In the genomic region with DNA sequence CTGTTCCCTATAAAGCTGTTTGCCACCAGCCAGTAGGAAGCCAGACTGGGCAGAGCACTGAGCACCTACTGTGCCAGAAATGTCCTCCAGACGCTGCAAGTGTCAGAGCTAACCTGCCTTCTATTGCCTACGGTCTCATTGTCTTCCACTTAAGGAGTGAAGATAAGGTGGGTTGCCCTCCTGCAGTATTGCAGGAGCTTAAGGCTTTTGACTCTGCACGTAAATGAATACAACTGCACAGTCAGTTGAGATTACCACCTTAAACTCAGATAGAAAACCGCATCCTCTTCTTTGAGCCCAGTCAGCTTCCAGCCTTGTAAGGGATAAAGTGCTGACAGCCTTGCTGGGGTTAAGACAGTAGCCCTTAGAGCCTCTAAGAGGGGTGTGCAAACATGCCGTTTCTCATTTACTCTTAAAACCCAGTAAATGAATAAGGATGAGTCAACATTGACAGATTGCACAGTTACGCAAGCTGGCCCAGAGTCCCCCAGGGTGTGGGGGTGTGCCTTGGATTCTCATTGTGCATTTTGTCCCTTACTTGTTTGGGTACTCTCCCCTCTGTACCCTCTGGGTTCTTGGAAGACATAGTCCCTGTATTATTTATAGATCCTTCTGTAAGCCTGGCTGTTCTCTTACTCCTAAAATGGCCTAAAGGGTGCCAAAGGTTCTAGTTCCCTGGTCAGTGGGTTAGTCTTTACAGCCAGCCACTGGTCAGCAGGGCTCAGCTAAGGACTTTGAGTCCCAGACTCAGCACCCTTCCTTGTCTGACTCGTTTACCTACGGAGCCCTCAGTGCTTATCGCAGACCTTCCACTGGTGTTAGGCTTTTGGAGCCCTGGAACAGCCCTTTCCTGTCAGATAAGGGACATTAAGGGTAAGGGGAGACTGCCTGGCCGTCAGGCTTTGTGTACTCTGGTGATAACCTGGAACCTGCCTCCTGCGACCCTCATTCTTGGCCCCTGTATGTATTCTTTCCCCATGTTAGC, we compare ENCODE assay signal across 11 mouse cellular contexts. TPM values are rescaled to one million over a fixed set of nuclear protein-coding genes. Genes with fewer than 3 reads are reported as not detected.
A peak's percentile ranks its signal among the peaks of the same experiment; 100 is the strongest.
DNase-seq lines count a peak whose midpoint lies in the region; ATAC-seq and TF ChIP-seq lines count a peak whose summit lies in the region.
"Had no signal": no experiment of that assay in that cellular context is flagged by ENCODE, and none has a peak within 500 bp of the region (broad histone marks: within the 10 kb centered on the region; RNA-seq: fewer than 3 reads in every experiment).

No protein-coding gene starts in this region.

- no peak overlapping the region for H3K27ac ChIP-seq in lung, postnatal 0 days (ENCODE audit: low read length)
- H3K27ac ChIP-seq in heart, embryonic 11.5 days (ENCODE audit: low read depth, low read length) = peak overlapping the region; percentile 24; the same call in 1 of the 2 replicates
- peak overlapping the region; percentile 24; the same call in 1 of the 2 replicates for H3K27ac ChIP-seq in stomach, embryonic 15.5 days

- H3K27me3 ChIP-seq in lung, postnatal 0 days (replicated peaks; ENCODE audit: insufficient read depth, low read length) = no peaks in the 10 kb centered on the region
- H3K27me3 ChIP-seq in heart, embryonic 11.5 days (ENCODE audit: control insufficient read depth, insufficient read depth, low read length) = no peaks in the 10 kb centered on the region
- no peaks in the 10 kb centered on the region for H3K27me3 ChIP-seq in stomach, embryonic 15.5 days (replicated peaks)

- H3K4me2 ChIP-seq in lung, postnatal 0 days (replicated peaks; ENCODE audit: low read depth, low read length) = no peak overlapping the region
- H3K4me2 ChIP-seq in heart, embryonic 11.5 days = no peak overlapping the region
- H3K4me2 ChIP-seq in stomach, embryonic 15.5 days = no peak overlapping the region

- H3K9ac ChIP-seq in lung, postnatal 0 days (replicated peaks; ENCODE audit: low read depth) = no peak overlapping the region
- H3K9ac ChIP-seq in heart, embryonic 11.5 days (ENCODE audit: low read depth, low read length) = no peak overlapping the region
- no peak overlapping the region for H3K9ac ChIP-seq in stomach, embryonic 15.5 days

- 47% methylated on average over 11 of the region's 11 CpGs for WGBS in lung, postnatal 0 days
- WGBS in lung, adult 2 months = 55% methylated on average over 11 of the region's 11 CpGs
- 19% methylated on average over 11 of the region's 11 CpGs for WGBS in heart, embryonic 11.5 days (ENCODE audit: insufficient replicate concordance)
- whole genome bisulfite sequencing in stomach, embryonic 15.5 days = 47% methylated on average over 11 of the region's 11 CpGs

- no peak for DNase-seq in frontal cortex, postnatal 10 days (ENCODE audit: low spot score in 2 of 2)
- peak; percentile 70 for DNase-seq in lung, postnatal 0 days (ENCODE audit: low spot score)
- no peak for DNase-seq in lung, adult 2 months
- DNase-seq in left cerebral cortex, adult 11 months (ENCODE audit: low spot score) = no peak
- DNase-seq in MN1 (ENCODE audit: low spot score) = no peak
- DNase-seq: gastrocnemius, postnatal 14 days had no signal

- no peaks in the 10 kb centered on the region for H3K9me3 ChIP-seq in lung, postnatal 0 days (ENCODE audit: low read length)
- H3K9me3 ChIP-seq in heart, embryonic 11.5 days (replicated peaks; ENCODE audit: control insufficient read depth, low read length) = no peaks in the 10 kb centered on the region
- no peaks in the 10 kb centered on the region for H3K9me3 ChIP-seq in stomach, embryonic 15.5 days

- peak; percentile 70; the same call in 1 of the 2 replicates for ATAC-seq in frontal cortex, adult (ENCODE audit: low TSS enrichment)
- peak; percentile 82 for ATAC-seq in lung, postnatal 0 days
- no peak for ATAC-seq in heart, embryonic 11.5 days (replicated peaks; ENCODE audit: insufficient number of reproducible peaks, low FRiP score, low TSS enrichment)
- ATAC-seq in stomach, embryonic 15.5 days (ENCODE audit: insufficient read depth, low FRiP score, low read depth) = peak; percentile 16; the same call in 1 of the 2 replicates

- no peak for TF ChIP-seq CTCF in lung, postnatal 0 days (IDR thresholded peaks at IDR 0.05)
- no peak for TF ChIP-seq CTCF in lung, adult 2 months (IDR thresholded peaks at IDR 0.05; ENCODE audit: insufficient read depth, low read length)

- TF ChIP-seq EP300 in lung, postnatal 0 days (IDR thresholded peaks at IDR 0.05) = peak; percentile 89

- no peak overlapping the region for H3K4me3 ChIP-seq in lung, postnatal 0 days (ENCODE audit: low read depth, low read length)
- H3K4me3 ChIP-seq in lung, adult 2 months (replicated peaks; ENCODE audit: extremely low read depth, low read depth, low read length) = no peak overlapping the region
- H3K4me3 ChIP-seq in heart, embryonic 11.5 days (ENCODE audit: low read depth, low read length) = no peak overlapping the region
- no peak overlapping the region for H3K4me3 ChIP-seq in stomach, embryonic 15.5 days (replicated peaks)

- no peaks in the 10 kb centered on the region for H3K4me1 ChIP-seq in lung, postnatal 0 days (ENCODE audit: insufficient read depth, low read depth, low read length)
- no peaks in the 10 kb centered on the region; the same call in 1 of the 2 replicates for H3K4me1 ChIP-seq in lung, adult 2 months (ENCODE audit: control insufficient read depth, insufficient read depth, low read length)
- peaks cover 17% of the 10 kb centered on the region for H3K4me1 ChIP-seq in heart, embryonic 11.5 days (ENCODE audit: control insufficient read depth, insufficient read depth, low read length)
- H3K4me1 ChIP-seq in stomach, embryonic 15.5 days = no peaks in the 10 kb centered on the region; the same call in 1 of the 2 replicates

- H3K36me3 ChIP-seq in lung, postnatal 0 days (ENCODE audit: insufficient read depth, low read length) = peaks cover 26% of the 10 kb centered on the region
- peaks cover 6% of the 10 kb centered on the region; the same call in 1 of the 2 replicates for H3K36me3 ChIP-seq in heart, embryonic 11.5 days (ENCODE audit: control insufficient read depth, insufficient read depth, low read length)
- peaks cover 30% of the 10 kb centered on the region for H3K36me3 ChIP-seq in stomach, embryonic 15.5 days

- TF ChIP-seq POLR2A in lung, adult 2 months (IDR thresholded peaks at IDR 0.05; ENCODE audit: borderline replicate concordance, extremely low read depth, low read depth, low read length) = no peak

RNA-seq across cellular contexts. Expression of gene Apoa1, which starts 12.8 kb away (rescaled TPM):
- 2.2 and 3.7 TPM in 2 replicates for polyA plus RNA-seq in lung, postnatal 0 days (2015; fragmentation: Nextera tagmentation; extraction: Ambion mirVana)
- polyA plus RNA-seq in lung, adult 2 months (2012; rRNA removed) = 2.0 and 3.2 TPM in 2 replicates
- 5.7 and 29.6 TPM in 2 replicates for polyA plus RNA-seq in heart, embryonic 11.5 days (2014; fragmentation: Nextera tagmentation; extraction: Ambion mirVana)
- polyA plus RNA-seq in stomach, embryonic 15.5 days (2015; fragmentation: Nextera tagmentation; extraction: Ambion mirVana) = 515 and 597 TPM in 2 replicates

RNA-seq across cellular contexts. Expression of gene Apoc3, which starts 19.8 kb away (rescaled TPM):
- polyA plus RNA-seq in lung, postnatal 0 days (2015; fragmentation: Nextera tagmentation; extraction: Ambion mirVana) = not detected in 2 replicates
- 1.8 and 2.6 TPM in 2 replicates for polyA plus RNA-seq in lung, adult 2 months (2012; rRNA removed)
- not detected in 2 replicates for polyA plus RNA-seq in heart, embryonic 11.5 days (2014; fragmentation: Nextera tagmentation; extraction: Ambion mirVana)
- 46.5 and 53.1 TPM in 2 replicates for polyA plus RNA-seq in stomach, embryonic 15.5 days (2015; fragmentation: Nextera tagmentation; extraction: Ambion mirVana)
- polyA plus RNA-seq: limb, embryonic 11.5 days; neural tube, embryonic 14.5 days had no signal

RNA-seq across cellular contexts. Expression of gene Apoa4, which starts 24.9 kb away (rescaled TPM):
- polyA plus RNA-seq in lung, postnatal 0 days (2015; fragmentation: Nextera tagmentation; extraction: Ambion mirVana) = 0.06 TPM in 1 of 2 replicates, not detected in the other
- polyA plus RNA-seq in lung, adult 2 months (2012; rRNA removed) = 0.09 and 0.30 TPM in 2 replicates
- polyA plus RNA-seq in heart, embryonic 11.5 days (2014; fragmentation: Nextera tagmentation; extraction: Ambion mirVana) = not detected in 2 replicates
- 86.6 and 91.9 TPM in 2 replicates for polyA plus RNA-seq in stomach, embryonic 15.5 days (2015; fragmentation: Nextera tagmentation; extraction: Ambion mirVana)
- polyA plus RNA-seq: limb, embryonic 11.5 days; neural tube, embryonic 14.5 days had no signal

RNA-seq across cellular contexts. Expression of gene Apoa5, which starts 52.8 kb away (rescaled TPM):
- polyA plus RNA-seq in lung, postnatal 0 days (2015; fragmentation: Nextera tagmentation; extraction: Ambion mirVana) = 0.06 and 0.24 TPM in 2 replicates
- 0.25 and 0.67 TPM in 2 replicates for polyA plus RNA-seq in lung, adult 2 months (2012; rRNA removed)
- polyA plus RNA-seq in heart, embryonic 11.5 days (2014; fragmentation: Nextera tagmentation; extraction: Ambion mirVana) = not detected in 2 replicates
- polyA plus RNA-seq in stomach, embryonic 15.5 days (2015; fragmentation: Nextera tagmentation; extraction: Ambion mirVana) = 0.17 and 0.26 TPM in 2 replicates
- polyA plus RNA-seq: neural tube, embryonic 14.5 days had no signal

RNA-seq across cellular contexts. Expression of gene Zpr1, which starts 57.2 kb away (rescaled TPM):
- polyA plus RNA-seq in lung, postnatal 0 days (2015; fragmentation: Nextera tagmentation; extraction: Ambion mirVana) = 27.5 and 28.8 TPM in 2 replicates
- 15.4 and 16.2 TPM in 2 replicates for polyA plus RNA-seq in lung, adult 2 months (2012; rRNA removed)
- 41.2 and 46.4 TPM in 2 replicates for polyA plus RNA-seq in heart, embryonic 11.5 days (2014; fragmentation: Nextera tagmentation; extraction: Ambion mirVana)
- polyA plus RNA-seq in stomach, embryonic 15.5 days (2015; fragmentation: Nextera tagmentation; extraction: Ambion mirVana) = 52.2 and 55.9 TPM in 2 replicates

Comparison
In these comparisons a context has a peak if more than half of its experiments do, and no peak if none do; other contexts are left out.
1. RNA of gene Apoa1, which starts 12.8 kb away (polyA plus RNA-seq): 515 to 597 TPM in stomach, embryonic 15.5 days; 5.7 to 29.6 TPM in heart, embryonic 11.5 days, 2.2 to 3.7 TPM in lung, postnatal 0 days and 2.0 to 3.2 TPM in lung, adult 2 months; every median in the first group is over 10 times any median in the second.
2. RNA of gene Apoc3, which starts 19.8 kb away (polyA plus RNA-seq): 46.5 to 53.1 TPM in stomach, embryonic 15.5 days; 1.8 to 2.6 TPM in lung, adult 2 months, not detected in lung, postnatal 0 days and not detected in heart, embryonic 11.5 days; every median in the first group is over 10 times any median in the second.
3. RNA of gene Apoa4, which starts 24.9 kb away (polyA plus RNA-seq): 86.6 to 91.9 TPM in stomach, embryonic 15.5 days; 0.09 to 0.30 TPM in lung, adult 2 months, 0.06 TPM in lung, postnatal 0 days and not detected in heart, embryonic 11.5 days; every median in the first group is over 10 times any median in the second.